In genomic region chr12:85548076-85548475, GRCm38 (mm10) we compare ENCODE assay signal across 13 mouse cellular contexts. TPM values are rescaled to one million over a fixed set of nuclear protein-coding genes. Genes with fewer than 3 reads are reported as not detected.
DNase-seq lines count a peak whose midpoint lies in the region; ATAC-seq and TF ChIP-seq lines count a peak whose summit lies in the region.
"Had no signal": no experiment of that assay in that cellular context is flagged by ENCODE, and none has a peak within 500 bp of the region (broad histone marks: within the 10 kb centered on the region; RNA-seq: fewer than 3 reads in every experiment).

No protein-coding gene starts in this region.

- no peak overlapping the region for H3K9ac ChIP-seq in kidney, embryonic 15.5 days
- H3K9ac ChIP-seq: embryonic facial prominence, embryonic 12.5 days; liver, postnatal 0 days had no signal

- ATAC-seq in kidney, embryonic 15.5 days (replicated peaks; ENCODE audit: low FRiP score), result no peak
- ATAC-seq: liver, postnatal 0 days had no signal

- TF ChIP-seq POLR2A in kidney, adult 2 months (IDR thresholded peaks at IDR 0.05; ENCODE audit: low read depth, low read length), result no peak

- H3K4me1 ChIP-seq in kidney, adult 2 months (ENCODE audit: control insufficient read depth, insufficient read depth, low read length), result no peaks in the 10 kb centered on the region
- H3K4me1 ChIP-seq in kidney, embryonic 15.5 days, result peaks cover 19% of the 10 kb centered on the region

- WGBS in kidney, adult 2 months, result 65% methylated on average over 8 of the region's 8 CpGs
- 57% methylated on average over 8 of the region's 8 CpGs for WGBS in kidney, embryonic 15.5 days

- H3K4me2 ChIP-seq in kidney, embryonic 15.5 days, result no peak overlapping the region
- H3K4me2 ChIP-seq: embryonic facial prominence, embryonic 12.5 days had no signal

- no peak overlapping the region for H3K27ac ChIP-seq in kidney, adult 2 months (ENCODE audit: insufficient read depth, low read depth, low read length)
- no peak overlapping the region for H3K27ac ChIP-seq in kidney, embryonic 15.5 days
- H3K27ac ChIP-seq: embryonic facial prominence, embryonic 12.5 days had no signal

- TF ChIP-seq CTCF in kidney, adult 2 months (conservative IDR thresholded peaks at IDR 0.05; ENCODE audit: insufficient read depth, insufficient read length, low read depth, low read length), result no peak

- H3K9me3 ChIP-seq in kidney, embryonic 15.5 days (replicated peaks), result no peaks in the 10 kb centered on the region
- H3K9me3 ChIP-seq: embryonic facial prominence, embryonic 12.5 days; G1E had no signal

- peak; percentile 36 for DNase-seq in kidney, adult 2 months
- peak; percentile 44 for DNase-seq in NIH3T3 (ENCODE audit: low read depth)
- DNase-seq in gastrocnemius, postnatal 10 days, result peak; percentile 77
- peak; percentile 62 to 67 for DNase-seq in kidney, postnatal 4 days
- no peak for DNase-seq in c-Kit-positive CD71-positive TER-119-positive erythroid progenitor cells, embryonic 14.5 days (ENCODE audit: low spot score)
- no peak for DNase-seq in yolk sac, embryonic 10.5 days (ENCODE audit: low spot score)
- no peak for DNase-seq in thymus, postnatal 14 days
- DNase-seq: layer of hippocampus, adult 9-11 months; liver, postnatal 0 days; spleen, adult 18-20 months had no signal

- H3K36me3 ChIP-seq in kidney, adult 2 months (ENCODE audit: control insufficient read depth, insufficient read depth, low read length), result no peaks in the 10 kb centered on the region
- no peaks in the 10 kb centered on the region for H3K36me3 ChIP-seq in kidney, embryonic 15.5 days
- H3K36me3 ChIP-seq: embryonic facial prominence, embryonic 12.5 days; G1E had no signal

- no peak overlapping the region for H3K4me3 ChIP-seq in kidney, adult 2 months (ENCODE audit: insufficient read depth, low read depth, low read length)
- no peak overlapping the region for H3K4me3 ChIP-seq in kidney, embryonic 15.5 days (replicated peaks)
- H3K4me3 ChIP-seq: embryonic facial prominence, embryonic 12.5 days had no signal

- no peaks in the 10 kb centered on the region for H3K27me3 ChIP-seq in kidney, adult 2 months (replicated peaks; ENCODE audit: control insufficient read depth, insufficient read depth, low read length)
- 0 out of 2 replicates have a peak, but pooled peaks cover 2% of the 10 kb centered on the region for H3K27me3 ChIP-seq in kidney, embryonic 15.5 days
- H3K27me3 ChIP-seq: embryonic facial prominence, embryonic 12.5 days had no signal

RNA-seq across cellular contexts. Expression of gene Jdp2, which starts 50.8 kb away (rescaled TPM):
- 6.2 and 7.7 TPM in 2 replicates for polyA plus RNA-seq in kidney, adult 2 months (2012; rRNA removed)
- 0.41 and 0.61 TPM in 2 replicates for polyA plus RNA-seq in kidney, embryonic 15.5 days (2015; fragmentation: Nextera tagmentation; extraction: Ambion mirVana)
- total RNA-seq in gastrocnemius, postnatal 10 days (2021), result 10 to 100 TPM; 15.2 to 17.1 TPM
- total RNA-seq: G1E had no signal
- polyA plus RNA-seq: G1E had no signal

Comparison
In these comparisons a context has a peak if more than half of its experiments do, and no peak if none do; other contexts are left out.
1. DNase-seq: peak in kidney, adult 2 months (single experiment), NIH3T3 (single experiment), gastrocnemius, postnatal 10 days (single experiment) and kidney, postnatal 4 days (2 of 2); none in c-Kit-positive CD71-positive TER-119-positive erythroid progenitor cells, embryonic 14.5 days (single experiment), yolk sac, embryonic 10.5 days (single experiment) and thymus, postnatal 14 days (single experiment).